ENCODE assay signal across 8 mouse cellular contexts in genomic region chr10:88200541-88200940, GRCm38 (mm10). TPM values are rescaled to one million over a fixed set of nuclear protein-coding genes. Genes with fewer than 3 reads are reported as not detected.
DNase-seq lines count a peak whose midpoint lies in the region; ATAC-seq and TF ChIP-seq lines count a peak whose summit lies in the region.

No protein-coding gene starts in this region.

- H3K9me3 ChIP-seq in lung, embryonic 14.5 days (ENCODE audit: low read depth, low read length), result no peaks in the 10 kb centered on the region
- no peaks in the 10 kb centered on the region for H3K9me3 ChIP-seq in forebrain, embryonic 11.5 days (ENCODE audit: control insufficient read depth, low read length)
- H3K9me3 ChIP-seq in intestine, embryonic 15.5 days, result no peaks in the 10 kb centered on the region

- H3K27ac ChIP-seq in lung, embryonic 14.5 days (ENCODE audit: low read depth), result no peak overlapping the region
- H3K27ac ChIP-seq in forebrain, embryonic 11.5 days (ENCODE audit: low read depth, low read length), result no peak overlapping the region
- H3K27ac ChIP-seq in intestine, embryonic 15.5 days, result no peak overlapping the region

- 0 out of 2 replicates have a peak, but pooled peaks cover 4% of the 10 kb centered on the region for H3K4me1 ChIP-seq in lung, embryonic 14.5 days (ENCODE audit: insufficient read depth)
- H3K4me1 ChIP-seq in forebrain, embryonic 11.5 days (replicated peaks; ENCODE audit: control insufficient read depth, insufficient read depth, low read length), result no peaks in the 10 kb centered on the region
- peaks cover 3% of the 10 kb centered on the region for H3K4me1 ChIP-seq in intestine, embryonic 15.5 days (replicated peaks)

- 16% methylated on average over 4 of the region's 4 CpGs for WGBS in lung, embryonic 14.5 days
- 18% methylated on average over 4 of the region's 4 CpGs for WGBS in forebrain, embryonic 11.5 days
- WGBS in intestine, embryonic 15.5 days, result 10% methylated on average over 4 of the region's 4 CpGs

- no peaks in the 10 kb centered on the region for H3K36me3 ChIP-seq in lung, embryonic 14.5 days (ENCODE audit: insufficient read depth)
- no peaks in the 10 kb centered on the region for H3K36me3 ChIP-seq in forebrain, embryonic 11.5 days (ENCODE audit: control insufficient read depth, insufficient read depth, low read length)
- H3K36me3 ChIP-seq in intestine, embryonic 15.5 days, result peaks cover 6% of the 10 kb centered on the region; the same call in 1 of the 2 replicates
- peaks cover 5% of the 10 kb centered on the region for H3K36me3 ChIP-seq in myocyte (ENCODE audit: control insufficient read depth, insufficient read depth)

- TF ChIP-seq POLR2A in myocyte (IDR thresholded peaks at IDR 0.05; ENCODE audit: insufficient read length, low read depth), result no peak

- DNase-seq in lung, embryonic 14.5 days, result peak; percentile 17
- no peak for DNase-seq in lung, postnatal 4 days
- DNase-seq in forebrain, embryonic 11.5 days (ENCODE audit: low spot score), result no peak
- no peak for DNase-seq in c-Kit-positive CD71-positive TER-119-positive erythroid progenitor cells, embryonic 14.5 days (ENCODE audit: low spot score)
- no peak for DNase-seq in gastrocnemius, postnatal 36 days
- DNase-seq in right cerebral cortex, postnatal 14 days, result no peak

- H3K4me2 ChIP-seq in lung, embryonic 14.5 days, result peak overlapping the region; percentile 63
- peak overlapping the region; percentile 63; the same call in 1 of the 2 replicates for H3K4me2 ChIP-seq in forebrain, embryonic 11.5 days (ENCODE audit: low read depth, low read length, severe bottlenecking)
- H3K4me2 ChIP-seq in intestine, embryonic 15.5 days (replicated peaks), result peak overlapping the region; percentile 69
- peak overlapping the region; percentile 76 for H3K4me2 ChIP-seq in myocyte (ENCODE audit: low read depth)

- intact Hi-C loops in gastrocnemius, postnatal 36 days (cut with DNase I), result no loop called here

- H3ac ChIP-seq in myocyte (ENCODE audit: control insufficient read depth, insufficient read length), result peak overlapping the region; percentile 64

- H3K27me3 ChIP-seq in lung, embryonic 14.5 days (ENCODE audit: insufficient read depth, low read length), result no peaks in the 10 kb centered on the region
- H3K27me3 ChIP-seq in forebrain, embryonic 11.5 days (ENCODE audit: control insufficient read depth, insufficient read depth, low read length), result no peaks in the 10 kb centered on the region
- H3K27me3 ChIP-seq in intestine, embryonic 15.5 days (replicated peaks), result no peaks in the 10 kb centered on the region
- no peaks in the 10 kb centered on the region for H3K27me3 ChIP-seq in myocyte (ENCODE audit: control insufficient read depth, insufficient read depth, insufficient read length)

- peak overlapping the region; percentile 56 for H3K4me3 ChIP-seq in lung, embryonic 14.5 days (ENCODE audit: low read depth, low read length)
- peak overlapping the region; percentile 53 for H3K4me3 ChIP-seq in forebrain, embryonic 11.5 days (ENCODE audit: low read depth, low read length)
- H3K4me3 ChIP-seq in intestine, embryonic 15.5 days (replicated peaks), result peak overlapping the region; percentile 61
- H3K4me3 ChIP-seq in myocyte, result peak overlapping the region; percentile 41

- 0 out of 2 replicates have a peak overlapping the region, but pooled peaks have one; percentile 26 for H3K9ac ChIP-seq in lung, embryonic 14.5 days
- peak overlapping the region; percentile 39 for H3K9ac ChIP-seq in forebrain, embryonic 11.5 days (ENCODE audit: low read length)
- H3K9ac ChIP-seq in intestine, embryonic 15.5 days, result no peak overlapping the region

- no peak for TF ChIP-seq CTCF in lung, embryonic 14.5 days (IDR thresholded peaks at IDR 0.05; ENCODE audit: low read depth)

- peak; percentile 60 for ATAC-seq in lung, embryonic 14.5 days (ENCODE audit: insufficient read depth)
- peak; percentile 67 for ATAC-seq in forebrain, embryonic 11.5 days (replicated peaks; ENCODE audit: low FRiP score)
- peak; percentile 73 for ATAC-seq in intestine, embryonic 15.5 days

- no peaks in the 10 kb centered on the region for H3K79me2 ChIP-seq in myocyte (ENCODE audit: control insufficient read depth, insufficient read depth)

TF ChIP-seq in myocyte, 11 proteins besides CTCF, POLR2A, EP300 and RAD21:
- TF ChIP-seq TCF3 (IDR thresholded peaks at IDR 0.05; ENCODE audit: insufficient read length, low read depth) (no peak), MYOG (IDR thresholded peaks at IDR 0.05; ENCODE audit: control insufficient read depth in 1 of 3, insufficient read depth in 1 of 3, insufficient read length in 2 of 3, low read depth in 2 of 3) (no peak), TCF12 (IDR thresholded peaks at IDR 0.05; ENCODE audit: insufficient read depth, poor library complexity, severe bottlenecking) (no peak), SRF (IDR thresholded peaks at IDR 0.05; ENCODE audit: control insufficient read depth, insufficient read length, low read depth) (no peak), CEBPB (IDR thresholded peaks at IDR 0.05; ENCODE audit: insufficient read depth, poor library complexity, severe bottlenecking) (no peak), MAX (IDR thresholded peaks at IDR 0.05; ENCODE audit: low read depth) (no peak)

RNA-seq across cellular contexts. Expression of gene Washc3, which starts 0.4 kb away (rescaled TPM):
- polyA plus RNA-seq in lung, embryonic 14.5 days (2014; fragmentation: Nextera tagmentation; extraction: Ambion mirVana), result 55.6 and 60.4 TPM in 2 replicates
- polyA plus RNA-seq in forebrain, embryonic 11.5 days (2014; fragmentation: Nextera tagmentation; extraction: Ambion mirVana), result 38.7 and 46.2 TPM in 2 replicates
- polyA plus RNA-seq in intestine, embryonic 15.5 days (2015; fragmentation: Nextera tagmentation; extraction: Ambion mirVana), result 63.2 and 68.6 TPM in 2 replicates
- polyA plus RNA-seq in myocyte (2012; fragmentation: generic; extraction: Trizol), result 42.2 TPM
- 10 to 100 TPM; 27.6 to 30.4 TPM for total RNA-seq in gastrocnemius, postnatal 36 days (2021)

RNA-seq across cellular contexts. Expression of gene Nup37, which starts 53.7 kb away (rescaled TPM):
- 104 and 109 TPM in 2 replicates for polyA plus RNA-seq in lung, embryonic 14.5 days (2014; fragmentation: Nextera tagmentation; extraction: Ambion mirVana)
- 102 and 110 TPM in 2 replicates for polyA plus RNA-seq in forebrain, embryonic 11.5 days (2014; fragmentation: Nextera tagmentation; extraction: Ambion mirVana)
- polyA plus RNA-seq in intestine, embryonic 15.5 days (2015; fragmentation: Nextera tagmentation; extraction: Ambion mirVana), result 72.0 and 88.1 TPM in 2 replicates
- polyA plus RNA-seq in myocyte (2012; fragmentation: generic; extraction: Trizol), result 11.9 TPM
- total RNA-seq in gastrocnemius, postnatal 36 days (2021), result 1 to 10 TPM; 4.5 TPM

RNA-seq across cellular contexts. Expression of gene Parpbp, which starts 53.8 kb away (rescaled TPM):
- polyA plus RNA-seq in lung, embryonic 14.5 days (2014; fragmentation: Nextera tagmentation; extraction: Ambion mirVana), result 17.8 and 22.1 TPM in 2 replicates
- 15.8 and 16.4 TPM in 2 replicates for polyA plus RNA-seq in forebrain, embryonic 11.5 days (2014; fragmentation: Nextera tagmentation; extraction: Ambion mirVana)
- polyA plus RNA-seq in intestine, embryonic 15.5 days (2015; fragmentation: Nextera tagmentation; extraction: Ambion mirVana), result 9.1 and 10.4 TPM in 2 replicates
- 1.9 TPM for polyA plus RNA-seq in myocyte (2012; fragmentation: generic; extraction: Trizol)
- under 1 TPM; 0.13 to 0.25 TPM for total RNA-seq in gastrocnemius, postnatal 36 days (2021)
